Mouse (Mus musculus) spleen, adult 12 weeks (tissue): Measurements from ENCODE around the gene Prrc2a.
A peak's percentile ranks its signal among the peaks of the same experiment; 100 is the strongest.

ENCODE experiments used
- DNase-seq: peaks from one replicate; pipeline ENCODE4 v3.0.0; 2022; ENCODE audit warnings: low spot score

Gene Prrc2a

DNA sequence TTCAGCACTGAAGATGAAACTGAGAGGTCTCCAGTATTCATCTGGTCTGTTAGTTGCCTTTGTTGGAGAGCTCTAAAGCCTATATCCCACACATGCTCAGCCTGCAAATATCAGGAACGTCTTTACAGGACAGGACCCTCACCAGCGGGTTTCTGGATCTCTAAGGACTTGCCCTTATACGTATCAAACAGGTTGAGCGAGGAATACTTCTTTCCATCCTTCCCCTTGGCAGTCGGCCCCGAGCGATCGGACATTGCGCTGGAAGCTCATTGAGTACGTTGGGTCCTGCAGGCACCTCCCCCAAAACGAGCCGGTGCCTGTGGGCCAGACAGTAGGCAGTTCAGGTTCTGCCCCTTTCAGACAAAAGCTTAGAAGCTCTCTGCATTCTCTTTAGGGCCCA lies 2.0 kb downstream of the Prrc2a start:
- DNase-seq, result no peak

- DNase-seq, result no peak
Measured at GRCm38 (mm10) chr17:35162121-35162520, 2.6 kb downstream of the Prrc2a start.

GRCm38 (mm10) chr17:35161421-35161820 lies 3.3 kb downstream of the Prrc2a start:
- DNase-seq, result no peak

DNA sequence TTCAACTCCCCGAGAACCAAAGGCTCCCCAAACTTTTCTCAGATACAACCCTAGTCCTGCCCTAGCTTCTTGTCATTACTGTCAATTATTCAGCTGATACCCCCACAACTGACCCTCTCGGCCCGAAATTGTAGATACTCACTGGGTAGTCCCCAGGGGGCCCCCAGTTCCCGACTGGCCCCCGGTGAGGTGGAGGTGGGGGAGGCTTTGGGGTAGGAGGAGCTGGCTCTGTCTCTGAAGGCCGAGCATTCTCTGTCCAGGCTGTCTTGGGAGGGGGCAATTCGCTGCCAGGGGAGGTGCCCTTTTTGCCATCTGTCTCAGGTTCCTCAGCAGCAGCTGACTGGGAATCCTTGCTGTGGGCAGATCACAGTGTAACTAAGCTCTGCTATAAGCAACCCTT lies 5.1 kb downstream of the Prrc2a start:
- DNase-seq, result no peak

DNA sequence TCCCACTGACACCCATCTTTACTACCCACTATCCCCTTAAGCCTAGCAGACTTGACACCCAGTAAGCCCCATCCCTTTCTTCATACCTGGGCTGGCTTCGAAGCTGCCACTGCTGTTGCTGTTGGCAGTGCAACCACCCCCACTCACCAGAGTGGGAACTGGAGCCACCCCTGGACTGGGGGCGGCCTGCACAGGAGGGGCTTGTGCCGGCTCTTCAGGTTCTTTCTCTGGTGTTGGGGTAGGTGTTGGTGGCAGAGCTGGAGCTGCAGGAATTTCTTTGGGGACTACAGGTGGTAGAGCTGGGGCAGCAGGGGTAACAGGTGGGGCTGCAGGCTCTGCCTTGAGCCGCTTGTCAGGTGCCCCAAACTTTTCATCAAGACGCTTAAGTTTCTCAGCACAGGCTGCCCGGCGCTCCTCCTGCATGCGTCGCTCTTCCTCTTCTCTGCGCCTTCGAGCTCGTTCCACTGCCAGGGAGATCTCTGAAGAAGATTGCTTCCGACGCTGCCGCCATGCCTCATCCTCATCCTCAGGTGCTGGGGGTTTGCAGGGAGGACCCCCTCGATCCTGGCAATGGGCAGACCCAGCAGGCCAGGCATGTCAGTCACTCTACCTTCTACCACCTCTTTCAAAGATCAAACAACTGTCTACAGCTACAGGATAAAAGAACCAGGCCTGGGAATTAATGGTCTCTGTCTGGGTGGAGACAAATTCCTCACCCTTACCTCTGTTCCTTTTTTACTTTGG lies 5.7 kb downstream of the Prrc2a start:
- DNase-seq, result no peak

GRCm38 (mm10) chr17:35157661-35158175 lies 7.0 kb downstream of the Prrc2a start:
- DNase-seq, result no peak

DNA sequence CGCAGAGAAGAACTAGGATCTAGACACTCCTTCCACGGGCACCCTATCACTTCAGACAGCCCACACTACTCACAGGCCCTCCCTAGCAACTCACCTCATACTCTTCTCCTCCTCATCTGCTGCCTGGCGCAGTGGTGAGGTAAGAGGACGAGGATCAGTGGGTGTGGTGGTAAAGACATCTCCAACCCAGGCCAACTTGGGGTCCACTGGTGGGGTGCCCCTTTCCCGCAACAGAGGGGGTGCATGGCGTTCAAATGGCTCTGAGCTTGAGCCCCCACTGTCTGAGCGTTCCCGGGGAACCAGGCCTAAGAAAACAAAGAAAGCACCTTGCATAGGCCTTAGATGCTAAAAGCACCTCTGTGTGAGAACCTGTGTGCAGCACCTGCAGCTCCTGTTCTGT lies 7.4 kb downstream of the Prrc2a start:
- no peak for DNase-seq

GRCm38 (mm10) chr17:35156461-35157200 lies 8.1 kb downstream of the Prrc2a start:
- no peak for DNase-seq

DNA sequence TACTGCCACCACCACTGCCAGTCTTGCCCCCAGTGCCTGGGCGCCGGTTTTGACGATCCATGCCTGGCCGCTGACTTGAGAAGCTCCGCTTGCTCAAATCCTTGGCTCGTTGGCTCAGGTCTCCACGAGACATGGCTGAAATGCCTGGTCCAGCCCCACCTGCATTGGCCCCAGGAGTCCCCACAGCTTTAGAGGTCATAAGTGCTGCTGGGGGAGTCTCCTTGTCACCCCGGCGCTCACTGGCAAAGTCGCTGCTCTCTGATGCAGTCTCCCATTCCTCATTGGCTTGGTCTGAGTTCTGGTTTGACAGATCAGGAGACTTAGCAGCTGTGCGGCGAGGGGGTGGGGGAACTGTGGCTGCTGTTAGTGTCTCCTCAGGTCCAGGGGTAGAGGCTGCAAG lies 9.2 kb downstream of the Prrc2a start:
- DNase-seq, result no peak

DNA sequence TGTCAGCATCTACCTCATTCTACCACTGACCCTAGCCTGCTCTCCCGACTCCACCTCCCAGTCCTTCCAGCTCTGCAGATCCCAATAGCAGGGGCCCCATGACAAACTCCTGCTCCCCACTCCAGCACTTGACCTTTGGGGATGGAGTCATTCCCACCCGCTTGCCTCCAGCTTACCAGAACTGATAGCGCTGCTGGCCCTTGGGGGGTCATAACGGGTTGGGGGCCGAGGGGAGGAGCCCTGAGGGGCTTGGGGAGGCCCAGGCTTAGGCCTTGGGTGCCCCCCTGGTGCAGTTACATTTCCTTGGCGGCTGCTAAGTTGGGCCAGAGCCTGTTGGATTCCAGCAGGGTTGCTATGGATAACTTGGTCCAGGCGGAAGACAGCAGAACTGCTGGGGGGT lies 10.1 kb downstream of the Prrc2a start:
- no peak for DNase-seq

DNA sequence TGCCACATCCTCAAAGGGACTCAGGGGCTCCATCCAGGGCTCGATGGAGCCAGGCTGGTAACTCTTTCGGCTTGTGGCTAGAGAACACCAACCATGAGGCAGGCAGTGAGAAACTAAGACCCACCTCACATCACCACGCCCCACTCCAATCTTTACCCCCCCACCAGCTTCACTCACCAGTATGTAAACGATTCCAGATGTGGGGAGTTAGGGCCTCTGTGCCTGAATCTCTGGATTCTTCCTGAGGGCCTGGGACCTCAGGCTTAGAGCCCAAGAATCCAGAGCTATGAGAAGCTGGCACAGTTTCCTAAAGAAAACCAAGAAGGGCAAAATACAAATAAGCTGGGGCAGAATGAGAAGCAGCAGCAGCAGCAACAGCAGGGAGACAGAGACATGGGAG lies 10.8 kb downstream of the Prrc2a start:
- no peak for DNase-seq

DNA sequence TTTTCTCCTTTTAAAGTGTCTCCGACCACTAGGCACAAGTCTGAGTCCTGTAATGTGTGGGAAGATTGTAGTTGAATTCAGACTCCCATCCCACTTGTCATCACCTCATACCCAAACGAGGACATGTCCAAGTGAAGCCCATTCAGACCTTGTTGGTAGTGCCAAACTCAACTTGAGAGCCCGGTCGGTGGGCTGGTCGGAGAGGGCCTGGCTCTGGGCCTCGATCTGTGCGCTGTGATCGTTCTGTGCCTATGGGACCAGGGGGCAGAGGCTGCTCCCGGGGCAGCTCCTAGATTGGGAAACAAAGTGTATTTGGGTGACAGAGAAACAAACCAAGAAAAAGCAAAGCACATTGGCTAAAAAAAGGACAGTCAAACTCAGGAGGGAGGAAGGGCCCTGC lies 11.6 kb downstream of the Prrc2a start:
- DNase-seq, result no peak

- DNase-seq, result no peak
Measured at GRCm38 (mm10) chr17:35152121-35152520, 12.6 kb downstream of the Prrc2a start.

DNA sequence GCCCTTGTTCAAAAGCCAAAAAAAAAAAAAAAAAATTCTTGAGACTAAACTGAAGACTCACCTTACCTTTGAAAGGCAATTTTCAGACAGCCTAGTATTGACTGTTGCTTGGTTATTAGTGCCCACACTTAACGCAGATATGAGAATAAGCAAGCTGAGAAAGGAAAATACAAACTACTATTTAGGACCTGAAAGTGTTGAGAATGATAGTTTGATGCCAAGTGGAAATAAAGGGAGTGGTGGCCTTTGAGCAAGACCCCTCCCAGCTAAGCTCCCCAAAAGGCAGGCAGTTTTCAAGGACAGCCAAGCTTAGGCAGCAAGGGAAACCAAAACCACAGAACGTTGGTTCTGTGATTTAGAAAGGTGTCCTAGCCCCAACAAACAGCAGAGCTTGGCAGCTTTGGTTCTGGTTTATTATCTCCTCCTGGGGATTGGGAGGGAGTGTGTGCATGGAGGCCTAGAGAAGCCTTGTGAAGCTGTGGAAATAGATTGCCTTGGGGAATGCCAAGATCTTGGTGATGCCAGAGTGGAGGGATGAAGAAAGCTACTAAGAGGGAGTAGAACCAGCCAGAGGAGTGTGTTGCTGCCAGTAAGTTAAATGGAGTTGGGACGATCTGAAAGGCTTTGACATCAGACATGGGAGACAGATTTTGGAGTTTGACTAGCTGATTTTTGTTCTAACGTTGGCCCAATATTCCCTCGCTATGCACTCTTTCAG lies 16.6 kb downstream of the Prrc2a start:
- no peak for DNase-seq

DNA sequence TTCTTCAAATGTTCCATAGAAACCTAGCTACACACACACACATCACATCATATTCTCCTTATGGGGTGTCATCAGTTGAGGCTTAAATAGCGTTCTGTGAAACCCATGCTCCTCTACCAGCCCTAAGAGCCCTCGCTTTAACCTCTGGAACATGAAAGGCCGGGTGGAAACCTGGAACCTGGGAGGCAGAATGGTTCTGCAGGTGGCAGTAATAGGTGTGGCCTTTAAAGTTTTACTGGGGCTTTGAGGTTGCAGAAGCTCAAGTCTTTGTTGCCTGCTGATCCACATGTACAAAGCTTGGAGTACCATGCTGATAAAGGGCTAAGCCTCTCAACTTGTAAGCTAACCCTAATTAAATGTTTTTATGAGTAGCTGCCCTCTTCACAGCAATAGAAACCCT lies 17.3 kb downstream of the Prrc2a start:
- no peak for DNase-seq

DNA sequence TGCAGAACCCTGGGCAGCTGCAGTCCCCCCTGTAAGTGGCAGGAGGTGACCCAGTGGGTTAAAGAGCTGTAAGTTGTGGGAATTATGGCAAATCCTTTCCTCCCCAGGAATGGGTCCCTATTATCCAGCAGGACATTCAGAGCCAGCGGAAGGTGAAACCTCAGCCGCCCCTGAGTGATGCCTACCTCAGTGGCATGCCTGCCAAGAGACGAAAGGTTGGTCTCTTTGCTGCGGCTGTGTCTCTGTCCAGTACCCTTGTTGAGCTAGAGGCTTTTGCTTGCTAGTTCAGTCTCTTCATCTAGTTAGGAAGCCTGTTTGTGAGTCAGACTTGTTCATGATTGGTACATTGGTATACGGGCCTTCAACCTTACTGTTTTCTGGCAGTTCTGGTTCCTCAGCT lies 18.6 kb downstream of the Prrc2a start:
- no peak for DNase-seq

DNA sequence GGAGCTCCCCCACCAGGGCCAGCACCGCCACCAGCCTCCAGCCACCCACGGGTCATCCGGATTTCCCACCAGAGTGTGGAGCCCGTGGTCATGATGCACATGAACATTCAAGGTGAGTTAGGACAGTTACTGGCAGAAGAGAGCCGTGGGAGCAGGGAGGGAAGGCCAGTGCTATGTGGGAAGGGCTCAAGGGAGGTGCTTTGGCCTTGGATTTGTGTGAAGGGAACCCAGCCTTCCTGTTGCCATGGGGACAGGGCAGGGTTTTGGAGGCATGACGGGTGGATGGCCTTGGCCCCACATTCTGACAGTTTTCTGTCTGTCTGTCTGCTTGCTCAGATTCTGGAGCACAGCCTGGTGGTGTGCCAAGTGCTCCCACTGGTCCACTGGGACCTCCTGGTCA lies 22.7 kb downstream of the Prrc2a start:
- DNase-seq, result no peak

DNA sequence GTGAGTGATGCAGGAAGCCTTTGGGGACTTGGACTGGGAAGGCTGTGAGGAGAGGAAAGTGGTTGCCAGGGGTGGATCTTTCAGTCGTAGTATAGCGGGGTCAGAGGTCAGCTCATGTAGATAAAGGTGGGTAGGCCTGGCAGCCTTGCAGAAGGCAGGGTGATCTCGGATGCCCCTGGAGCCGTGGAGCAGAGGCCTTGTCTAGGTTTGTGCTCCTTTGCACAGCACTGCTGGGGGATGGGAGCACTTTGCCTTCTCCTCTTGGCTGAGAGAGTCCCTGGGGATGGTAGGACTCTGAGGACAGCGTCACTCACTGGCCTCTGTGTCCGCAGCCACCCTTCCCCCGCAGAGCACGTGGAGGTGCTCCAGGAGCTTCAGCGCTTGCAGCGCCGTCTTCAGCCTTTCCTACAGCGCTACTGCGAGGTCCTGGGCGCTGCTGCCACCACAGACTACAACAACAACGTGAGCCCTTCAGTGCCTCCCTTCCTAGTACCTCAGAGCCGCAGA lies 24.2 kb downstream of the Prrc2a start:
- DNase-seq, result no peak

DNA sequence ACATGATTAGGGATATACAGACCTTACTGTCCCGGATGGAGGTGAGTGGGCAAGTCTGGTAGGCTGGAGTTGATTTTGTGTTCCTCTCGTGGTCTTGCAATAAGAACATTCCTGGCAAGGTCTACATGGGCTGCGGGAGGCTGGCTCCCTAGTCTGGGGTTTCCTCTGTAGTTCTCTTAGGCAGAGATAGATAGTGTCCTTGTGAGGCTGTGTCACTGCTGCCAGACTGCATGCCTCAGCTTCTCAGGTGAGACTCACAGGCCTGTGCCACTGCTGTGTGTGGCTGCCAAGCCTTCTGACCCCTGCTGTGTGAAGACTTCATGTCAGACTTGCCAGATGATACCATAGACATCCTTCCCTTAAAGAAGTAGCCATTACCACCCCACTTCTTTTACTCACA lies 25.4 kb downstream of the Prrc2a start:
- DNase-seq, result no peak

- no peak for DNase-seq
Measured at GRCm38 (mm10) chr17:35135591-35136320, 28.9 kb downstream of the Prrc2a start.

- peak; percentile 95 for DNase-seq
Measured at GRCm38 (mm10) chr17:35134801-35135590, 29.7 kb downstream of the Prrc2a start, which contains the start of gene Bag6. Gene Bag6, plus strand, starts transcription at chr17:35135178.
